Mouse (Mus musculus): ENCODE data around the gene Tfap2e. TPM values are rescaled to one million over a fixed set of nuclear protein-coding genes. Genes with fewer than 3 reads are reported as not detected.

The Tfap2e gene
- total and polyA plus RNA-seq, 3 experiments: 0.05 TPM; not detected in 2

- TF ChIP-seq TAL1 (conservative IDR thresholded peaks at IDR 0.05; ENCODE audit: low read depth, low read length) (no peak), GATA1 (IDR thresholded peaks at IDR 0.05; ENCODE audit: borderline replicate concordance, low read length) (no peak), CTCF (IDR thresholded peaks at IDR 0.05; ENCODE audit: low read depth, low read length) (no peak), GATA2 (IDR thresholded peaks at IDR 0.05; ENCODE audit: borderline replicate concordance, low read depth, low read length) (no peak), POLR2AphosphoS5 (IDR thresholded peaks at IDR 0.05; ENCODE audit: insufficient replicate concordance, low read depth, low read length) (no peak)
- H3K4me3 ChIP-seq (ENCODE audit: low read depth, low read length): no peak overlapping the region
- H3K27me3 ChIP-seq (ENCODE audit: insufficient read depth, low read length): no peaks in the 10 kb centered on the region
- no peaks in the 10 kb centered on the region for H3K9me3 ChIP-seq (replicated peaks)
- no peak for DNase-seq (ENCODE audit: low spot score)
- ATAC-seq (ENCODE audit: extremely low read depth, insufficient number of reproducible peaks, low FRiP score, poor library complexity, severe bottlenecking): no peak
- H3K4me1 ChIP-seq (ENCODE audit: insufficient read depth, low read depth, low read length): peaks cover 16% of the 10 kb centered on the region
- H3K36me3 ChIP-seq (replicated peaks): peaks cover 38% of the 10 kb centered on the region
These were observed 39.1 kb upstream of the Tfap2e start for GRCm38 (mm10) chr4:126775182-126775581.

DNA sequence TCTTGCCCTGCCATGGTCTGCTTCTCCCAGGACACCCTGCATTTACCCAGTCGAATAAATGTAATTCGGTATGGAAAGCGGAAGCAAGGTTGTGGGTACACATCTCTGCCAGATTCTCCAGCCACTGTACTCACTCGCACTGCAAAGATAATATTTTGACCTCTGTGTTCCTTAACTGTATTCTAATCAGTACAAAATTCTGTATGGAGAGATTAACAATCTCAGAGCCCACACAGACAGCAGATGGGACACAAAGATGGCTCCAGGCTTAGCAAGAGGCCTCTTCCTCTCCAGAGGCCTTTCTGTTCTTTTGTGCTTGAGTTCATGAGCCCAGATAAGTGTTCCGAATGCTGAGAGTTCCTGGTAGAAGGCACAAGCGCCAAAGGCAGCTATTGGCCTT, 37.8 kb upstream of the Tfap2e start:
- no peak for ATAC-seq (ENCODE audit: extremely low read depth, insufficient number of reproducible peaks, low FRiP score, poor library complexity, severe bottlenecking)
- Histone ChIP-seq H3K9me3 (replicated peaks) (no peaks in the 10 kb centered on the region), H3K4me3 (ENCODE audit: low read depth, low read length) (no peak overlapping the region), H3K36me3 (replicated peaks) (peaks cover 49% of the 10 kb centered on the region), H3K27me3 (ENCODE audit: insufficient read depth, low read length) (no peaks in the 10 kb centered on the region), H3K4me1 (ENCODE audit: insufficient read depth, low read depth, low read length) (peaks cover 23% of the 10 kb centered on the region)
- no peak for TF ChIP-seq GATA1 (IDR thresholded peaks at IDR 0.05; ENCODE audit: borderline replicate concordance, low read length)
- no peak for TF ChIP-seq GATA2 (IDR thresholded peaks at IDR 0.05; ENCODE audit: borderline replicate concordance, low read depth, low read length)
- TF ChIP-seq TAL1 (conservative IDR thresholded peaks at IDR 0.05; ENCODE audit: low read depth, low read length): no peak
- no peak for TF ChIP-seq CTCF (IDR thresholded peaks at IDR 0.05; ENCODE audit: low read depth, low read length)
- TF ChIP-seq POLR2AphosphoS5 (IDR thresholded peaks at IDR 0.05; ENCODE audit: insufficient replicate concordance, low read depth, low read length): no peak
- DNase-seq (ENCODE audit: low spot score): no peak

- ATAC-seq (ENCODE audit: extremely low read depth, insufficient number of reproducible peaks, low FRiP score, poor library complexity, severe bottlenecking) (no peak), DNase-seq (ENCODE audit: low spot score) (no peak)
- Histone ChIP-seq H3K4me3 (ENCODE audit: low read depth, low read length) (no peak overlapping the region), H3K4me1 (ENCODE audit: insufficient read depth, low read depth, low read length) (peaks cover 23% of the 10 kb centered on the region), H3K9me3 (replicated peaks) (no peaks in the 10 kb centered on the region), H3K27me3 (ENCODE audit: insufficient read depth, low read length) (no peaks in the 10 kb centered on the region), H3K36me3 (replicated peaks) (peaks cover 38% of the 10 kb centered on the region)
- TF ChIP-seq TAL1 (conservative IDR thresholded peaks at IDR 0.05; ENCODE audit: low read depth, low read length) (no peak), CTCF (IDR thresholded peaks at IDR 0.05; ENCODE audit: low read depth, low read length) (no peak), GATA1 (IDR thresholded peaks at IDR 0.05; ENCODE audit: borderline replicate concordance, low read length) (no peak), GATA2 (IDR thresholded peaks at IDR 0.05; ENCODE audit: borderline replicate concordance, low read depth, low read length) (no peak), POLR2AphosphoS5 (IDR thresholded peaks at IDR 0.05; ENCODE audit: insufficient replicate concordance, low read depth, low read length) (no peak)
These were observed 34.8 kb upstream of the Tfap2e start for GRCm38 (mm10) chr4:126770831-126771230.

DNA sequence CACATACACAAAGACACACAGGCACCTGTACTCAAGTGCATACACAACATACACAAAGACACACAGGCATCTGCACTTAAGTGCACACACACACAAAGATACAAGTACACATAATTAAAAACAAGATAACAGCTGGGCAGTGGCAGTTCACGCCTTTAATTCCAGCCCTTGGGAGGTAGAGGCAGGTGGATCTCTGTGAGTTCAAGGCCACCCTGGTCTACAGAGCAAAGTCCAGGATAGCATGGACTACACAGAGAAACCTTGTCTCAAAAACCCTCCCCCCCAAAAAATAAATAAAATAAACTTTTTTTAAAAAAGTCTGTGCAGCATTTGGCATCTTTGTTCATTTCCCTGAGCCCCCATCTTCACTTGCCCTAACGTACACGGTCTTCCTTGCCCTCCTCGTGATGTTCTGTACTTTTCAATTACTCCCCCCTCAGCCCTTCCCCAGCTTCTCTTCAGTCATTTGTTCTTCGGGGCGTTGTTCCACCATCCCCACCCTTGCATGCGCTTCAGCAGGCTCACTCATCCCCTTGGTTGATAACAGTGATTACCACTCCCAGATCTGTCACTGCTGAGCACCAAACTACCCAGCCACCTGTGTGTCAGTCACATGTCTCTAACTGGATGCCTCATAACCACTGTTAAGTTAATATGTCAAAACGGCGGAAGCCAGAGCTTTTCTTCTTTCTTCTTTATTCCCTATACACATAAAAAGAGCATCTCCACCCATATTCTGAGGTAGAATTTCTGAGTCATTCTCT, 33.9 kb upstream of the Tfap2e start:
- ATAC-seq (ENCODE audit: extremely low read depth, insufficient number of reproducible peaks, low FRiP score, poor library complexity, severe bottlenecking) (no peak; the same call in 1 of the 2 replicates), DNase-seq (ENCODE audit: low spot score) (no peak)
- Histone ChIP-seq H3K4me1 (ENCODE audit: insufficient read depth, low read depth, low read length) (peaks cover 23% of the 10 kb centered on the region), H3K27me3 (ENCODE audit: insufficient read depth, low read length) (no peaks in the 10 kb centered on the region), H3K4me3 (ENCODE audit: low read depth, low read length) (no peak overlapping the region), H3K36me3 (replicated peaks) (peaks cover 31% of the 10 kb centered on the region), H3K9me3 (replicated peaks) (no peaks in the 10 kb centered on the region)
- TF ChIP-seq GATA2 (IDR thresholded peaks at IDR 0.05; ENCODE audit: borderline replicate concordance, low read depth, low read length) (no peak), TAL1 (conservative IDR thresholded peaks at IDR 0.05; ENCODE audit: low read depth, low read length) (no peak)

DNA sequence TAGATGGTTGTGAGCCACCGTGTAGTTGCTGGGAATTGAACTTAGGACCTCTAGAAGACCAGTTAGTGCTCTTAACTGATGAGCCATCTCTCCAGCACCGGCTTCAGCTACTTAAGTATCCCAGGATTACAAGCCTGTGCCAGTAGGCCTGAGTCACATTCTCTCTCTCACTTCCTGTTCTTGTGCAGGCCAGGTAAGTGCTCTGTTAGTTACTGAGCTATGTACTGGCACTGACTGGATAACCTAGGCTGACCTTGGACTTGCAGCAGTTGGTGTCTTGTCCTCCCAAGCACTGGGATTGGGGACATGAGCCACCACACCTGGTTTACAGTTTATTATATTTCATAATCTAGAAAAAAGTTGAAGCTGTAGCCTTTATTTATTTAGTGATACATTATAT, 27.4 kb upstream of the Tfap2e start:
- ATAC-seq (ENCODE audit: extremely low read depth, insufficient number of reproducible peaks, low FRiP score, poor library complexity, severe bottlenecking) (no peak), DNase-seq (ENCODE audit: low spot score) (no peak)
- H3K4me1 ChIP-seq (ENCODE audit: insufficient read depth, low read depth, low read length): peaks cover 5% of the 10 kb centered on the region; the same call in 1 of the 2 replicates
- no peaks in the 10 kb centered on the region for H3K27me3 ChIP-seq (ENCODE audit: insufficient read depth, low read length)
- no peaks in the 10 kb centered on the region for H3K9me3 ChIP-seq (replicated peaks)
- H3K4me3 ChIP-seq (ENCODE audit: low read depth, low read length): no peak overlapping the region
- TF ChIP-seq GATA1 (IDR thresholded peaks at IDR 0.05; ENCODE audit: borderline replicate concordance, low read length): no peak
- no peak for TF ChIP-seq POLR2AphosphoS5 (IDR thresholded peaks at IDR 0.05; ENCODE audit: insufficient replicate concordance, low read depth, low read length)
- TF ChIP-seq GATA2 (IDR thresholded peaks at IDR 0.05; ENCODE audit: borderline replicate concordance, low read depth, low read length): no peak
- no peak for TF ChIP-seq TAL1 (conservative IDR thresholded peaks at IDR 0.05; ENCODE audit: low read depth, low read length)
- no peak for TF ChIP-seq CTCF (IDR thresholded peaks at IDR 0.05; ENCODE audit: low read depth, low read length)
- H3K36me3 ChIP-seq (replicated peaks): peaks cover 46% of the 10 kb centered on the region

DNA sequence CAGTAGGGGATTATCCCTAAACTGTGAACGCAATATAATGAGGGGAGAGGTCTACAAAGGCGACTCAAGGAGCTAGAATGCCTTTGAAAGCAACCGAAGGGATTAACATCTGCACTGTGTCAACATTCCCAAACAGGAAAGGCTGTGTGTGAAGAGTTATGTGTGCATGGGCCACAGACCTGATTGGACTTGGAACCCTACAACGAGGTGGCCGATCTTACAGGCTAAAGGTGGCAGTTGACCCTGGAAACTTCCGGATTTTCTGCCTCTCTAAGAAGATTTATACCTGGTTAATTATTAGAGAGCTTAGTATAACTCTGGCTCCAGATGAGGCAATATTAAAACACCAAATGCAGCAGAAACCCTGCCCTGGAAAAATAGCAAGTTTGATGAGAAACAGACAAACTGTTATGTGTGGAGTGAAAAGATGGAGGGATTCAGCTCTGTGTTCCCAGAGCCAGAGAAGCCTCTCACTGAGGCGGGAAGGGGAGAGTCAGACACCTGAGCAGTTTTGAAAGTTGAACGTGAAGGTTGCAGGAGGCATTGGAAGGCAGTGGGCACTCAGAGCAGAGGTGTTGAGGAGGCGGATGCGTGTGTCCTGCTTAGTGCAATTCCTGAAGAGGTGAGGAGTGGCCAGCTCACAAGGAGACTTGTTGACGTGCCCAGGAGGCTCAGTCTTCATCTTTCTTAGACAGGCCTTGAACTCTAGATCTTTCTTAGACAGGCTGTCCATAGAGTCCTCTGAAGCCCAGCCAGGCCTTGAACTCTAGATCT, 26.7 kb upstream of the Tfap2e start:
- no peak for TF ChIP-seq GATA2 (IDR thresholded peaks at IDR 0.05; ENCODE audit: borderline replicate concordance, low read depth, low read length)
- TF ChIP-seq POLR2AphosphoS5 (IDR thresholded peaks at IDR 0.05; ENCODE audit: insufficient replicate concordance, low read depth, low read length): no peak
- no peak for TF ChIP-seq CTCF (IDR thresholded peaks at IDR 0.05; ENCODE audit: low read depth, low read length)
- H3K36me3 ChIP-seq (replicated peaks): peaks cover 52% of the 10 kb centered on the region
- no peaks in the 10 kb centered on the region for H3K9me3 ChIP-seq (replicated peaks)
- peaks cover 5% of the 10 kb centered on the region; the same call in 1 of the 2 replicates for H3K4me1 ChIP-seq (ENCODE audit: insufficient read depth, low read depth, low read length)
- ATAC-seq (ENCODE audit: extremely low read depth, insufficient number of reproducible peaks, low FRiP score, poor library complexity, severe bottlenecking): no peak
- no peak for DNase-seq (ENCODE audit: low spot score)
- no peak overlapping the region for H3K4me3 ChIP-seq (ENCODE audit: low read depth, low read length)
- H3K27me3 ChIP-seq (ENCODE audit: insufficient read depth, low read length): no peaks in the 10 kb centered on the region

All from G1E (cell line).